Mouse (Mus musculus) lung, adult 2 months (tissue): ENCODE measurements around the gene Sprr2d.

Experiments
- CTCF ChIP-seq: fragments of 200-500 bp; IDR thresholded peaks from 2 replicates; pipeline ENCODE4 v1.5.1; 2011; ENCODE audit warnings: mild to moderate bottlenecking, low read length, control low read depth; ENCODE audit not compliant: insufficient read depth
- POLR2A ChIP-seq: fragments of 200-500 bp; IDR thresholded peaks from 2 replicates; pipeline ENCODE4 v1.6.1; 2011; ENCODE audit warnings: low read depth, mild to moderate bottlenecking, control low read depth, low read length, borderline replicate concordance; ENCODE audit errors: extremely low read depth

DNA sequence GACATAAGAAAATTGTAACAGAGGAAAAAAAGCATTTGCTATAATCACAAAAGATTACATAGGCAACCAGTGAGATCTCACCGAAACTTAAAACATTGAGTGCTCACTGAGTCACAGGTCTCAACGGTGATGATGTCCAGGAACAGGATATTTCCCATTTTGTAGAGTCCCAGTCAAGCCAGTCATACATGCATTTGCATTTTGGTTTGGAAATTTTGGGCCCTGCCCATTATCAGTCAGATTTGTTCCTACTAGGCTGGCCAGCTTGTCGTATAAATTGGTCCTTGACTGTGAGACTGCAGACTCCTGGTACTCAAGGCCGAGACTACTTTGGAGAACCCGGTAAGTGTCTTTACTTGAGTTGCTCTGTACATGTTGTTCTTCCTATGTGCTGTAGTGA, at the start of gene Sprr2d:
- no peak for TF ChIP-seq CTCF
- TF ChIP-seq POLR2A, result no peak
